Mouse (Mus musculus) 416B (cell line): ENCODE results near the gene Olfr596.
"Not testable (repeated sequence)": the region's sequence is repeated elsewhere in the genome, so short reads cannot be mapped to it uniquely, and the experiment has no call there.

ENCODE experiments used
- DNase-seq: peaks from one replicate; pipeline ENCODE4 v3.0.0; 2011; ENCODE audit warnings: low read depth

Olfr596 gene

GRCm38 (mm10) chr7:103305348-103305747, at the start of gene Olfr596:
Olfr596 (plus strand) TSS chr7:103305648.
- DNase-seq: not testable (repeated sequence)

- not testable (repeated sequence) for DNase-seq
These were observed 10.6 kb downstream of the Olfr596 start, which contains the start of gene Olfr597 for GRCm38 (mm10) chr7:103316015-103316414. Olfr597 (plus strand) TSS chr7:103316315.

- no peak for DNase-seq
These were observed 17.8 kb downstream of the Olfr596 start, which contains the start of gene Olfr598 for GRCm38 (mm10) chr7:103323268-103323667. Olfr598 (plus strand) TSS chr7:103323568.

GRCm38 (mm10) chr7:103335617-103336016, 30.2 kb downstream of the Olfr596 start, which contains the start of gene Olfr599:
Olfr599 (plus strand) TSS chr7:103335917.
- DNase-seq: no peak

GRCm38 (mm10) chr7:103349569-103349968, 44.1 kb downstream of the Olfr596 start, which contains the start of gene Olfr600:
Olfr600 (minus strand) TSS chr7:103349669.
- no peak for DNase-seq
